Mouse (Mus musculus): Measurements from ENCODE around the gene Grip1. TPM values are rescaled to one million over a fixed set of nuclear protein-coding genes. Genes with fewer than 3 reads are reported as not detected.

The Grip1 gene
- polyA plus RNA-seq, 1 experiment from 2014 or later: 5.9 TPM

DNA sequence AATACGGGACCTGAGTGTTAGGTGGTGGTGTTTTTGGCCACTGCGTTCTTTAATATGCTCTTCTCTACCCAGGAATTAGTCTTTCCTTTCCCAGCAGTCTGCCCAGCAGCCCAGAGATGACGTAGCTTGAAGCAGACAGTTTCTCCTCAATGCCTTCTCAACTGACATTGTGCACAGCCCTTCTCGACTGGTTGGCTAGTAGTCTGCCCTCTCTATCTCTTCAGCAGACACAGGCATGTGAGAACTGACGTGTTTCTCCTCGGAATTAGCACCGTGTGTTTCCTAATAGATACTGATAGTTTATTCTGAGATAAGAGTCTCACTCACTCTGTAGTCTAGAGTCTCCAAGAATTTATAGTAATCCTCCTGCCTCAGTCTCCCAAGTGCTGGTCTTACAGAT, 10.2 kb downstream of the Grip1 start:
- no peak for DNase-seq (ENCODE audit: low spot score)
- H3K9me3 ChIP-seq (replicated peaks; ENCODE audit: control insufficient read depth, low read length): no peaks in the 10 kb centered on the region
- no peak overlapping the region for H3K4me2 ChIP-seq (ENCODE audit: low read depth, low read length)
- no peak overlapping the region for H3K4me3 ChIP-seq (ENCODE audit: low read depth, low read length)
- no peak overlapping the region for H3K27ac ChIP-seq (replicated peaks; ENCODE audit: low read depth, low read length)
- H3K36me3 ChIP-seq (replicated peaks; ENCODE audit: control insufficient read depth, insufficient read depth, low read depth, low read length): no peaks in the 10 kb centered on the region
- no peaks in the 10 kb centered on the region for H3K27me3 ChIP-seq (ENCODE audit: control insufficient read depth, insufficient read depth, low read length)
- H3K4me1 ChIP-seq (ENCODE audit: control insufficient read depth, insufficient read depth, low read length): no peaks in the 10 kb centered on the region
- H3K9ac ChIP-seq (replicated peaks; ENCODE audit: low read length): no peak overlapping the region
- ATAC-seq (replicated peaks; ENCODE audit: insufficient number of reproducible peaks, low FRiP score, low TSS enrichment, low read depth): no peak
- WGBS: 88% methylated on average over 7 of the region's 7 CpGs

DNA sequence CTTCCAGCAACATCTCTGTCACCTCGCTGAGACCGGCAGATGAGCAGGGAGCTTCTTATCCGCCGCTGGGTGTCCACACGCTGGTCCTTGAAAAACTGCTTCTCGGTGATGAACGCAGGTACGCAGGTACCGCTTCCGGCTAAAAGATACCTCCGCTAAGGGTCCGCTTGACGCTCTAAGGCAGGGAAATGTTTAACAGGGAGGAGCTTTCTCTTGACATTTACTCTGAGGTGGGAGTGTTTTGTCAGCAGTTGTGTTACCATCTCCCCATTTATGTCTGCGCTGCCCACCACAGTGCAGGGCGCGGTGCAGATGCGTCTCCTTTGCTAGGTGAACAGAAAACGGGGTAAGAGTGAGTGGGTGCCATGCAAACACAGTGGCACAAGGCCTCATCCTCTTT, 14.3 kb downstream of the Grip1 start:
- ATAC-seq (replicated peaks; ENCODE audit: insufficient number of reproducible peaks, low FRiP score, low TSS enrichment, low read depth) (no peak), DNase-seq (ENCODE audit: low spot score) (no peak)
- no peaks in the 10 kb centered on the region for H3K36me3 ChIP-seq (replicated peaks; ENCODE audit: control insufficient read depth, insufficient read depth, low read depth, low read length)
- no peak overlapping the region for H3K4me2 ChIP-seq (ENCODE audit: low read depth, low read length)
- no peak overlapping the region for H3K9ac ChIP-seq (replicated peaks; ENCODE audit: low read length)
- no peaks in the 10 kb centered on the region for H3K27me3 ChIP-seq (ENCODE audit: control insufficient read depth, insufficient read depth, low read length)
- no peaks in the 10 kb centered on the region for H3K4me1 ChIP-seq (ENCODE audit: control insufficient read depth, insufficient read depth, low read length)
- H3K9me3 ChIP-seq (replicated peaks; ENCODE audit: control insufficient read depth, low read length): no peaks in the 10 kb centered on the region
- no peak overlapping the region for H3K27ac ChIP-seq (replicated peaks; ENCODE audit: low read depth, low read length)
- H3K4me3 ChIP-seq (ENCODE audit: low read depth, low read length): no peak overlapping the region
- WGBS: 95% methylated on average over 18 of the region's 18 CpGs

DNA sequence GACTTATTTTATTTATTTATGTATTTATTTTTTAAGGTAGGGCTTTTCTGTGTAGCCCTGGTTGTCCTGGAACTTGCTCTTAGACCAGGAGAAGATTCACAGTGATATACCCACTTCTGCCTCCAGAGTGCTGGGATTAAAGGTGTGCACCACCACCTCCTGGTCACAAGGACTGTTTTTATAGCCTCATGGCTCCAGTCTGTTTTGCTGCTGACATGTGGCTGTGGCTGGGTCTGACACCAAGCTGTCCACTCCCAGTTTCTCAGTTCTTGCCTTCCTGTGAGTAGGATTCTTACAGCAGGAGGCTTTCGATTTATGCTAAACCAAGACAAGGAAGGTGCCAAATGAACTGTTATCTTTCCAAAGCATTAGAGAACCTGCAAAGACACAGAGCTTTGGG, 16.5 kb downstream of the Grip1 start:
- 93% methylated on average over 1 of the region's 1 CpGs for WGBS
- Histone ChIP-seq H3K36me3 (replicated peaks; ENCODE audit: control insufficient read depth, insufficient read depth, low read depth, low read length) (no peaks in the 10 kb centered on the region), H3K4me1 (ENCODE audit: control insufficient read depth, insufficient read depth, low read length) (no peaks in the 10 kb centered on the region), H3K4me2 (ENCODE audit: low read depth, low read length) (no peak overlapping the region), H3K9me3 (replicated peaks; ENCODE audit: control insufficient read depth, low read length) (no peaks in the 10 kb centered on the region), H3K27ac (replicated peaks; ENCODE audit: low read depth, low read length) (no peak overlapping the region), H3K9ac (replicated peaks; ENCODE audit: low read length) (no peak overlapping the region), H3K4me3 (ENCODE audit: low read depth, low read length) (no peak overlapping the region), H3K27me3 (ENCODE audit: control insufficient read depth, insufficient read depth, low read length) (no peaks in the 10 kb centered on the region)
- ATAC-seq (replicated peaks; ENCODE audit: insufficient number of reproducible peaks, low FRiP score, low TSS enrichment, low read depth): no peak
- no peak for DNase-seq (ENCODE audit: low spot score)

DNA sequence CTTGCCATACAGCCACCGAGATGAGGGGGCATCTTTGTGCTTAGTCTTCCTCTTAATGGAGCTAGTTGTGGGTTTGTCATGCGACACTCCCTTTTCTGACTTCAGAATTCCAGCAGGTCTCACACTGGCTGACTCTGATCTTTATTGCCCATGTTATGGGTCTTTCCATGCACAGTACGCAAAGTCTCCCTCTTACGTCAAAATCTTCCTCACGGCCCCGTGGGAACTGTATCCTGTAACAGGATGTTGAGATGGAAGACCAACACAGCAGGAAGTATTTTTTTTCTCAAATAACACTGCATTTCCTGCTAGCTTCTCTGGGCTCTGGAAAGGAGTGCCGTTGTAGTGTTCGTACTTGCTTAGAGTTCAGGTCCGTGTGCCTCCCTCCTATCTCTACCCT, 21.5 kb downstream of the Grip1 start:
- no peak overlapping the region for H3K27ac ChIP-seq (replicated peaks; ENCODE audit: low read depth, low read length)
- 62% methylated on average over 9 of the region's 9 CpGs for WGBS
- H3K27me3 ChIP-seq (ENCODE audit: control insufficient read depth, insufficient read depth, low read length): no peaks in the 10 kb centered on the region
- no peak overlapping the region for H3K4me2 ChIP-seq (ENCODE audit: low read depth, low read length)
- H3K9me3 ChIP-seq (replicated peaks; ENCODE audit: control insufficient read depth, low read length): no peaks in the 10 kb centered on the region
- no peak overlapping the region for H3K4me3 ChIP-seq (ENCODE audit: low read depth, low read length)
- DNase-seq (ENCODE audit: low spot score) (no peak), ATAC-seq (replicated peaks; ENCODE audit: insufficient number of reproducible peaks, low FRiP score, low TSS enrichment, low read depth) (no peak)
- no peaks in the 10 kb centered on the region for H3K36me3 ChIP-seq (replicated peaks; ENCODE audit: control insufficient read depth, insufficient read depth, low read depth, low read length)
- H3K9ac ChIP-seq (replicated peaks; ENCODE audit: low read length): no peak overlapping the region
- no peaks in the 10 kb centered on the region for H3K4me1 ChIP-seq (ENCODE audit: control insufficient read depth, insufficient read depth, low read length)

DNA sequence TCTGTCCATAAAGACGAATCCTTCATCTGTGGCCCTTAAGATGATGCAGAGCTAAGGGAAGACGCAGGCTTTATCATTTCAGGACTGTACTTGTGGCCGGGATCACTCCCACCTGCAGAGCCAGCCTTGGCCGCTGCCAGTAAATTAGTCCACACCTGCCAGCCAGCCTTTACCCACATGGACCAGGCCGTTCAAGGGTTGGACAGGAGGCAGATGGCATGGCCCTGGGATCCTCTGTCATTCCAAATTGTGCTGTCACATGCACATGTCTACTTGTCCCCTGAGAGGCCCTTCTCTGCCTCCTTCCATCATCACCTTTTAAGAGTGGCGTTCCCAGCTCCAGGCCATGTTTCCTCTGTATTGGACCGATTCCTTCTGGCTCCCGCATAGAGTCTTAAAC, 24.0 kb downstream of the Grip1 start:
- no peak overlapping the region for H3K9ac ChIP-seq (replicated peaks; ENCODE audit: low read length)
- H3K27ac ChIP-seq (replicated peaks; ENCODE audit: low read depth, low read length): no peak overlapping the region
- no peaks in the 10 kb centered on the region for H3K9me3 ChIP-seq (replicated peaks; ENCODE audit: control insufficient read depth, low read length)
- H3K36me3 ChIP-seq (replicated peaks; ENCODE audit: control insufficient read depth, insufficient read depth, low read depth, low read length): no peaks in the 10 kb centered on the region
- ATAC-seq (replicated peaks; ENCODE audit: insufficient number of reproducible peaks, low FRiP score, low TSS enrichment, low read depth): no peak
- no peaks in the 10 kb centered on the region for H3K27me3 ChIP-seq (ENCODE audit: control insufficient read depth, insufficient read depth, low read length)
- H3K4me1 ChIP-seq (ENCODE audit: control insufficient read depth, insufficient read depth, low read length): no peaks in the 10 kb centered on the region
- no peak overlapping the region for H3K4me3 ChIP-seq (ENCODE audit: low read depth, low read length)
- DNase-seq (ENCODE audit: low spot score): no peak
- 91% methylated on average over 8 of the region's 8 CpGs for WGBS
- H3K4me2 ChIP-seq (ENCODE audit: low read depth, low read length): no peak overlapping the region

DNA sequence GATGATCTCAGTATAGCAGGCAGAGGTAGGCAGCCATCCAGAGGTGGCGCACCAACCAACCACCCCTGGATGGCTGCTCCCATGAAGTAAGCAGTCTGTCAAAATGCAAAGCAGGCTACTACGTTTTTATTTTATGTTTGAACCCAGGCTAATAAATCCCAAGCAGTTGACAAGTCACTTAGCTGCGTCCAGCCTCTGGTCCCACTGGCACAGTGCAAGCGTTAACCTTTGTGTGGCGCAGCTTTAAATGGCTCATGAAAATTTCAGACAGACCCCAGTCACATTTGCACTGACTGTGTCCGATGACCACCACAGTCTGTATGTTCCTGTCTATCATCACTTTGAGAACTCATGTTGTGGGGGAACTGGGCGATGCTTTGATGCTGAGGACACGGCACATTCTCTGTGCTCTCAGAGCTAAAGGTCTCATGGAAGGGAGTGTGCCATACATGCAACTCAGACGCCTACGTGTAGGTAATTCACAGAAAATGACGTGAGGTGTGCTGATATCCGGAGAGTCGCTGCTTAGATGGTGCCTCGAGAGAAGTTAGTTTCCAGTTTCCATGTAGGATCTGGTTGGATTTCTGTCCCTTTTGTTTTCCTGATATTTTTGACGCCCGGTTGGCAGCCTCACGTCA, 29.6 kb downstream of the Grip1 start:
- H3K27me3 ChIP-seq (ENCODE audit: control insufficient read depth, insufficient read depth, low read length): no peaks in the 10 kb centered on the region
- H3K9ac ChIP-seq (replicated peaks; ENCODE audit: low read length): no peak overlapping the region
- H3K4me2 ChIP-seq (ENCODE audit: low read depth, low read length): no peak overlapping the region
- ATAC-seq (replicated peaks; ENCODE audit: insufficient number of reproducible peaks, low FRiP score, low TSS enrichment, low read depth) (no peak), DNase-seq (ENCODE audit: low spot score) (no peak)
- H3K4me3 ChIP-seq (ENCODE audit: low read depth, low read length): no peak overlapping the region
- H3K9me3 ChIP-seq (replicated peaks; ENCODE audit: control insufficient read depth, low read length): no peaks in the 10 kb centered on the region
- no peaks in the 10 kb centered on the region for H3K36me3 ChIP-seq (replicated peaks; ENCODE audit: control insufficient read depth, insufficient read depth, low read depth, low read length)
- no peak overlapping the region for H3K27ac ChIP-seq (replicated peaks; ENCODE audit: low read depth, low read length)
- H3K4me1 ChIP-seq (ENCODE audit: control insufficient read depth, insufficient read depth, low read length): no peaks in the 10 kb centered on the region
- WGBS: 72% methylated on average over 17 of the region's 17 CpGs

DNA sequence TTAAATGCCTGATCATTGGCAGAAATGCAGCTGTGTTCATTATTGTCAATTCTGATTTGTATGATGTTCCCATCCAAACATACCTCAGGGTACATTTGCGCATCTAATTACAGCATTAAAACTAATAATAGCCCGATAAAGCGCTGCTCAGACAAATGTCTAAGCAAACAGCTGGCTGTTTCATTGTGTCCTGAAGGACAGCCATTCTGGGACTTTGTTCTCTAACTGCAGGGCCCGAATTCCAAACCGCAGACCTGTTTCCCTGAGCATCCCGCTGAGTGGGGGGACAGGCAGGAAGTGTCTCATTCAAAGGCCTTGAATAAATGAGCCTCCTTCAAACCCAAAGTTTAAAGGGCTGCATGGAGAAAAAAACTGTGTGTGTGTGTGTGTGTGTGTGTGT, 30.1 kb downstream of the Grip1 start:
- no peaks in the 10 kb centered on the region for H3K4me1 ChIP-seq (ENCODE audit: control insufficient read depth, insufficient read depth, low read length)
- ATAC-seq (replicated peaks; ENCODE audit: insufficient number of reproducible peaks, low FRiP score, low TSS enrichment, low read depth) (no peak), DNase-seq (ENCODE audit: low spot score) (peak; percentile 31)
- no peaks in the 10 kb centered on the region for H3K9me3 ChIP-seq (replicated peaks; ENCODE audit: control insufficient read depth, low read length)
- H3K36me3 ChIP-seq (replicated peaks; ENCODE audit: control insufficient read depth, insufficient read depth, low read depth, low read length): no peaks in the 10 kb centered on the region
- no peak overlapping the region for H3K27ac ChIP-seq (replicated peaks; ENCODE audit: low read depth, low read length)
- no peaks in the 10 kb centered on the region for H3K27me3 ChIP-seq (ENCODE audit: control insufficient read depth, insufficient read depth, low read length)
- H3K9ac ChIP-seq (replicated peaks; ENCODE audit: low read length): no peak overlapping the region
- H3K4me3 ChIP-seq (ENCODE audit: low read depth, low read length): no peak overlapping the region
- WGBS: 25% methylated on average over 6 of the region's 6 CpGs
- H3K4me2 ChIP-seq (ENCODE audit: low read depth, low read length): no peak overlapping the region

DNA sequence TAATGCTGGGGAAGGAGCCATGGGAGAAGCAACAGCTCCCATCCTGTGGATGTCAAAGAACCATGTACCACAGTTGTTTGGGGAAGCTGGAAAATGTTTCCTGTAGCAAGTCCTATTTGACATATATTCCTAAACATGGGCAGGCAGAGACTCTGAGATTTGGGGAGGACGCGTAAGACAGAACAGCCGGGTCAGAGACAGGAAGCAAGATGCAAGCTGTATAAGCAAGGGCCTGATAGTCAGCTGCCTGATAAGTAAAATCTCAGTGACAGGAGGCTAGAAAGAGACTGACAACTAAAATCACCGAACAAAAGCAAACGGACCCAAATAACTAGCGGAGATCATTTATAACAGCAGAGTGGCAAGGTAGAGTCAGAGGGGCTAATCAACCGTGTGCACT, 33.3 kb downstream of the Grip1 start:
- no peaks in the 10 kb centered on the region for H3K36me3 ChIP-seq (replicated peaks; ENCODE audit: control insufficient read depth, insufficient read depth, low read depth, low read length)
- H3K4me1 ChIP-seq (ENCODE audit: control insufficient read depth, insufficient read depth, low read length): no peaks in the 10 kb centered on the region
- H3K4me3 ChIP-seq (ENCODE audit: low read depth, low read length): no peak overlapping the region
- H3K4me2 ChIP-seq (ENCODE audit: low read depth, low read length): no peak overlapping the region
- DNase-seq (ENCODE audit: low spot score): no peak
- no peak for ATAC-seq (replicated peaks; ENCODE audit: insufficient number of reproducible peaks, low FRiP score, low TSS enrichment, low read depth)
- no peak overlapping the region for H3K9ac ChIP-seq (replicated peaks; ENCODE audit: low read length)
- H3K27ac ChIP-seq (replicated peaks; ENCODE audit: low read depth, low read length): no peak overlapping the region
- 90% methylated on average over 7 of the region's 7 CpGs for WGBS
- no peaks in the 10 kb centered on the region for H3K9me3 ChIP-seq (replicated peaks; ENCODE audit: control insufficient read depth, low read length)
- H3K27me3 ChIP-seq (ENCODE audit: control insufficient read depth, insufficient read depth, low read length): no peaks in the 10 kb centered on the region
